Mouse (Mus musculus) small intestine, adult 2 months (tissue): ENCODE results near the gene Dctn3. TPM values are rescaled to one million over a fixed set of nuclear protein-coding genes. Genes with fewer than 3 reads are reported as not detected.
"Not testable (repeated sequence)": the region's sequence is repeated elsewhere in the genome, so short reads cannot be mapped to it uniquely, and the experiment has no call there.

Experiments used
- H3K27ac ChIP-seq: fragments of 200-500 bp; 2 replicates; pipeline ENCODE4 v1.5.1; 2012; ENCODE audit warnings: low read depth, low read length, control low read depth, inconsistent platforms; ENCODE audit not compliant: insufficient read depth
- H3K27me3 ChIP-seq: fragments of 200-500 bp; 2 replicates; pipeline ENCODE4 v1.6.1; 2012; ENCODE audit warnings: mild to moderate bottlenecking, moderate library complexity, low read length, inconsistent platforms; ENCODE audit not compliant: control insufficient read depth, insufficient read depth
- H3K36me3 ChIP-seq: fragments of 200-500 bp; 2 replicates; pipeline ENCODE4 v1.6.1; 2012; ENCODE audit warnings: mild to moderate bottlenecking, low read length, control low read depth, inconsistent platforms; ENCODE audit not compliant: control insufficient read depth, insufficient read depth
- H3K4me1 ChIP-seq: fragments of 200-500 bp; 2 replicates; pipeline ENCODE4 v1.6.1; 2012; ENCODE audit warnings: low read length, inconsistent platforms, mixed read lengths; ENCODE audit not compliant: control insufficient read depth, insufficient read depth, insufficient read length
- H3K4me3 ChIP-seq: fragments of 200-500 bp; 2 replicates; pipeline ENCODE4 v1.5.1; 2012; ENCODE audit warnings: low read depth, mild to moderate bottlenecking, control low read depth, inconsistent platforms, low read length, moderate library complexity
- CTCF ChIP-seq: fragments of 200-500 bp; IDR thresholded peaks from 2 replicates; pipeline ENCODE4 v1.5.1; 2012; ENCODE audit warnings: low read depth, mild to moderate bottlenecking, control low read depth, inconsistent platforms, low read length, moderate library complexity, mixed read lengths; ENCODE audit not compliant: insufficient replicate concordance, insufficient read length; ENCODE audit errors: extremely low read depth
- POLR2A ChIP-seq: fragments of 200-500 bp; IDR thresholded peaks from 2 replicates; pipeline ENCODE4 v1.6.1; 2012; ENCODE audit warnings: low read depth, mild to moderate bottlenecking, control low read depth, inconsistent platforms, low read length, moderate library complexity
- WGBS: fragments of 180-500 bp; shearing (Covaris S2); methylation state at CpG from one replicate; pipeline ENCODE4 v1.1.7; 2018; 5-methylcytosine and 5-hydroxymethylcytosine counted together
- polyA plus RNA-seq: library from polyadenylated mRNA; depleted of rRNA; stranded (reverse); fragments of >200 nt; gene quantifications from 2 replicates; pipeline ENCODE4 v1.2.3, GENCODE M21; 2012

Gene Dctn3
- polyA plus RNA-seq, 1 experiment, result 69.5 TPM

GRCm38 (mm10) chr4:41707011-41707535 is 15.9 kb downstream of the Dctn3 start:
- Histone ChIP-seq H3K4me1 (peaks cover under 1% of the 10 kb centered on the region; the same call in 1 of the 2 replicates), H3K27me3 (no peaks in the 10 kb centered on the region; the same call in 1 of the 2 replicates), H3K27ac (no peak overlapping the region), H3K4me3 (no peak overlapping the region), H3K36me3 (no peaks in the 10 kb centered on the region)
- 7% methylated on average over 13 of the region's 13 CpGs for WGBS
- TF ChIP-seq POLR2A (no peak), CTCF (peak; percentile 52)

- Histone ChIP-seq H3K27me3 (no peaks in the 10 kb centered on the region; the same call in 1 of the 2 replicates), H3K27ac (no peak overlapping the region), H3K4me1 (no peaks in the 10 kb centered on the region), H3K36me3 (no peaks in the 10 kb centered on the region), H3K4me3 (no peak overlapping the region)
- TF ChIP-seq CTCF, result no peak
- TF ChIP-seq POLR2A, result no peak
- 53% methylated on average over 19 of the region's 19 CpGs for WGBS
These were observed 16.8 kb downstream of the Dctn3 start for GRCm38 (mm10) chr4:41705922-41706754.

- Histone ChIP-seq H3K4me1 (no peaks in the 10 kb centered on the region), H3K4me3 (no peak overlapping the region), H3K36me3 (no peaks in the 10 kb centered on the region), H3K27ac (no peak overlapping the region), H3K27me3 (no peaks in the 10 kb centered on the region; the same call in 1 of the 2 replicates)
- WGBS, result 11% methylated on average over 5 of the region's 5 CpGs
- TF ChIP-seq POLR2A, result no peak
- no peak for TF ChIP-seq CTCF
These were observed 18.3 kb downstream of the Dctn3 start for GRCm38 (mm10) chr4:41704651-41705050.

GRCm38 (mm10) chr4:41702226-41702625 is 20.7 kb downstream of the Dctn3 start:
- H3K4me1 ChIP-seq, H3K27ac ChIP-seq, H3K27me3 ChIP-seq, H3K4me3 ChIP-seq, H3K36me3 ChIP-seq: not testable (repeated sequence)
- WGBS, result 85% methylated on average over 2 of the region's 2 CpGs

GRCm38 (mm10) chr4:41700224-41700623 is 22.7 kb downstream of the Dctn3 start:
- not testable (repeated sequence) for H3K4me3 ChIP-seq, H3K27ac ChIP-seq, H3K36me3 ChIP-seq, H3K27me3 ChIP-seq, H3K4me1 ChIP-seq
- WGBS, result 76% methylated on average over 7 of the region's 8 CpGs

GRCm38 (mm10) chr4:41699783-41700182 is 23.2 kb downstream of the Dctn3 start, which contains the start of gene Il11ra1:
Gene Il11ra1, plus strand, starts transcription at chr4:41699989.
- H3K4me3 ChIP-seq, H3K27ac ChIP-seq, H3K27me3 ChIP-seq, H3K4me1 ChIP-seq, H3K36me3 ChIP-seq: not testable (repeated sequence)
- WGBS, result 82% methylated on average over 10 of the region's 10 CpGs

- H3K4me3 ChIP-seq, H3K27me3 ChIP-seq, H3K36me3 ChIP-seq, H3K4me1 ChIP-seq, H3K27ac ChIP-seq: not testable (repeated sequence)
- WGBS, result 12% methylated on average over 27 of the region's 32 CpGs
These were observed 24.5 kb downstream of the Dctn3 start for GRCm38 (mm10) chr4:41698421-41699016.
